Mouse (Mus musculus) right cerebral cortex, adult 18-20 months (tissue): ENCODE measurements at regions not wholly inside any gene's neighbourhood (a gene's known extent, or its start where the extent isn't known, plus 50 kb on each side); places are given as distances from the start of the nearest gene placed in this dataset.

ENCODE experiments used
- DNase-seq: peaks from one replicate; pipeline ENCODE4 v3.0.0; 2022; ENCODE audit warnings: mixed read lengths

GRCm38 (mm10) chr11:114425447-114425846 is 242.9 kb upstream of the Rpl38 start:
- DNase-seq = no peak

GRCm38 (mm10) chr11:114423322-114423721 is 245.0 kb upstream of the Rpl38 start:
- no peak for DNase-seq

DNA sequence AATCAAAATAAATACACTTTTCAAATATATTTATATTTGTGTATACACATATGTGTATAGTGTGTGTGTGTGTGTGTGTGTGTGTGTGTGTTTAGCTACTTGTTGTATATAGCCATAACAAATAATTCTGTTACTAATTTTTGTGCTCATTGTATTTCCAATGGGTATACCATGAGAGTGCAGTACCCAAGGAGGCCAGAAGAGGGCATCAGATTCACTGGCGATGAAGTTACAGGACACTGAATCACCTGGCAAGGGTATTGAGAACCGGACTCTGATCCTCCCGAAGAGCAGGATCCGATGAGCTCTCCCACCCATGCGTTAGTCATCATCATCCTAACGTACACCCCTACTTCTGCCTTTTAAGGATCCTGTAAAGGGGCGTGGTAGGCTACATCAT is 249.3 kb upstream of the Rpl38 start:
- no peak for DNase-seq

DNA sequence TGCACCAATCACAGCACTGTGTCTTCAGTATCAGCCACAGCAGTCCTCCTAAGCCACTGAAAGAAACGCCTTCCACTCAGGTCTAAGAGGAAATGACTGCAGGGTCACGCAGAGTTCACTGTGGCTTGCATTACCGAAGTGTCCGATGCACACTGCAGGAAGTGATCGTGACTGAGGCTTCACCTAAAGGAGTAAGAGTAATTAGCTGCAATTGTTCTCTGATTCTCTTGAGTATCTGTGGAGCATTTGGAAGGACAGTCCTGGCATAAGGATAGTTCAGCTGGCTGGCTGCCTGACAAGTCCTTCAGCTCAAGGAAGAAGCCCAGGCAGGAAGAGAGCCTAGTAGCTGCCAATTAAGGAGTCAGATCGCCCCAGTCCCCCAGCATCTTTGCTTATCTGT is 252.2 kb upstream of the Rpl38 start:
- no peak for DNase-seq

DNA sequence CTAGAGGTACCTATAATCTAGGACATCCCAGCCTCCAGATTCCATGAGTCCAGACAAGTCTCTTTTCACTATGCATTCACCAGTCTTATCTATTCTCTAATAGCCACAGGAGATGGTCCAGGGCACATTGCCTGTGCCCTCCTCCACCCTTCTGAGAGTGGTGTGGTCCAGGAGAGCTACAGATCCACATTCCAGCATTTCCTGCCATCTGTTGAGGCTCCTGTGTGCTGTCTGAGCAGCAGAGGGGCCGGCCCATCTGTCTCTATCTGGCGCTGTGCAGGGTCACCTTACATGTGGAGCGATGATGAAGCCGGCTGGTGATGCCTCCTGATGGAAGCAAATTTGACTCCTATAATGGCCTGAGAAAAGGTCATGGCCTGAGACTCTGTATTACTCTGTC is 263.9 kb upstream of the Rpl38 start:
- DNase-seq = no peak

GRCm38 (mm10) chr11:114402556-114403320 is 265.6 kb upstream of the Rpl38 start:
- DNase-seq = no peak

- DNase-seq = peak; percentile 7
Observed at GRCm38 (mm10) chr11:114400701-114401100, 267.6 kb upstream of the Rpl38 start.

DNA sequence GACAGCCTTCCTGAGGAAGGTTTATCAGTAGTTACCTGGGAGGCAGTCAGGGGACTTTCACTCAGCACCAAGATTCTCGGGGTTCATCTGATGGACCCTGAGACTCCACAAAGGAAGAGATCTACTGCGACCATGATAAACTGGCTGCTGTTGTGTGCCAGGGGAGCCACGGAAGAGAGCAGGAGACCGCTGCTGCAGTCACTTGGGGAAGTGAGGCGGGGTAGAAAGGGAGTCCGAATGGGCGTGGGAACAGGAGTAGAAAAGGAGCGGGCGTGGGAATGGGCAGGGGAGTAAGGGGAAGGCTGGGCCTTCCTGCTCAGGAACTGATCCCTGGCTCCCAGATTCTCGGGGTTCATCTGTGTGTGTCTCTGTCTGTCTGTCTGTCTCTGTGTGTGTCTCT is 276.2 kb upstream of the Rpl38 start:
- DNase-seq = no peak

DNA sequence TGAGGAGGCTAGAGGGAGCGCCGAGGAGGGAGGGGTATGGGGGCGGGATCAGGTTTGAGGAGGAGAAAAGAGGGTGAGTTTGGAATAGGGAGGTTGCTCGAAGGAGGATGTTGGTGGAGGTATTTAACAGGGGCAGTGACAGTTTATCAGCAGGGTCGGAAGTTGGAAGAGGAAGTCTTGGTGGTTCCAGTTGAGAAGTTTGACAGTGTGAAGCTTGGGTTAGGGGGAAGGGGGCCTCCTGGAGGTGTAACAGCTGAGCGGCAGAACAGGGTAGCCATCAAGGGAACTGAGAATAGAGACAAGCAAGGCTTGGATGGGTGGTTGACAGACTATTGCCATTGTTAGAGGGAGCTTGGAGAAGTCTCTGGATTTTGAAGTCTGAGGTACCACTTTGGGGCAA is 276.8 kb upstream of the Rpl38 start:
- no peak for DNase-seq

DNA sequence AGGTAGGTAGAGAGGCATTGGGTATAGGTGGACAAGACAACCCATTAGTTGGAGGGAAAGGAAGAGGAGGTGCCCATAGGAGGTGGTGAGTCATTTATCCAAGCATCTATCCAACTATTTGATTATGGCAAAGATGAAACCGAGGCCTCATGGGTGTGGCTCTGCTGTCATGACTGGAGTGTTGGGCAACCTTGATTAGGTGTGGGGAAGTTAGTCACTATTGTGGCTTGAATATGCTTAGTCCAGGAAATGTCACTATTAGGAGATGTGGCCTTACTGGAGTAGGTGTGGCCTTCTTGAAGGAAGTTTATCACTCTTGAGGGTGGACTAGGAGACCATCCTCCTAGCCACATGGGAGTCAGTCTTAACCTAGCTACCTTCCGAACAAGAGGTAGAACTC is 281.2 kb upstream of the Rpl38 start:
- no peak for DNase-seq

- no peak for DNase-seq
Observed at GRCm38 (mm10) chr11:114379411-114379824, 288.9 kb upstream of the Rpl38 start.

DNA sequence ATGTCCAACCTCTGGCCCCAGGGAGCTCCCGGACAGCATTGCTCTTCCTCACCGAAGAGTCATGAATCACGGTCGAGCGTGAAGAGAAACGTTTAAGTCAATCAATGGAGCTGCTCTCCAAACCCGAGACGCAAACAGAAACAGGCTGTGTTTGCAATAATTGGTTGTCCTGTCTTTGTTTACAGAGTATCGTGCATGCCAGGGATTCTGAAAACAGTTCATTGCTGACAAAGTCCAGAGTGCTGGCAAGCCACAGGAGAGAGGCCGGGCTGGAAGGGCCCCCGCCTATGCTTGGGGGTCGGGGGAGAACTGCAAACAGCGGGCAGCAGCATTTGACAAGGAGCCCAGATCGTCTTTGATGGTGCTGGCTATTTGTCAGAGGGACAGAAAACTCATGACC is 292.4 kb upstream of the Rpl38 start:
- no peak for DNase-seq

GRCm38 (mm10) chr11:114370708-114371107 is 297.6 kb upstream of the Rpl38 start:
- DNase-seq = no peak

DNA sequence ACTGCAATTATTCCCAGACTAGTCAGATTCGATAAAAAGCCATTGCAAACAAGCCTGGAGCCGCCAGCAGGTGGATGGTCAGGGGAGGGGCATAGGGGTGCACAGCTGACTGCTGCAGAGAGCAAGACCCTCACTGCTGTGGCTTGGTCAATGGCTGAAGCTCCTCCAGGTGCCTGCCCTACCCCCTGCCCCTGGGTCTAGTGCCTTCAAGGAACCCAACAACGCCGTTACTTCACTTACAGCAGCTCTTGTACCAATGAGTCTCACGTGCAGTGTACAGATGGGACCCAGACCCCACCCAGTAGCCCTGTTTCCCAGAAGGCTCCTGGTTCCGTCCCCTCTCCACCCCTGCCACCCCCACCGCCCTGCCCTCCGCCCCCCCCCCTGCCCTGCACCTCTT is 300.5 kb upstream of the Rpl38 start:
- no peak for DNase-seq

- DNase-seq = no peak
Observed at GRCm38 (mm10) chr11:114360946-114361345, 294.1 kb upstream of the Sdk2 start.

DNA sequence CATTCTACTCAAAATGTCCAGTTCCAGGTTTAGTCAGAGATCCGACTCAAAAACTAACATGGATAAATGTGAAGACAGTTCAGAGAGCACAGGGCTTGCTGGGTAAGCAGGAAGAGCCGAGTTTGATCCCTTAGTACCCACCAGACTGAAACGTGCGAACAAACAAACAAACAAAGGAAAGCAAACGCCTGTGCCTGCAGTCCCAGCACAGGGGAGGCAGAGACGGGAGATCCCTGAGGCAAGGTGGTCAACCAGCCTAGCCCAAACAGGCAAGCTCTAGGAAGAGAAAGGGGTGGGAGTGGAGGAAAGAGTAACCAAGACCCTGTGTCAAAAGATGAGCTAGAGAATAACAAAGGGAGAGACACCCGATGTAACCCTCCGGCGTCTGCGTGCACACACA is 293.5 kb upstream of the Sdk2 start:
- DNase-seq = no peak

- DNase-seq = no peak
Observed at GRCm38 (mm10) chr11:114352146-114352795, 285.4 kb upstream of the Sdk2 start.

- no peak for DNase-seq
Observed at GRCm38 (mm10) chr11:114336839-114337484, 270.1 kb upstream of the Sdk2 start.

DNA sequence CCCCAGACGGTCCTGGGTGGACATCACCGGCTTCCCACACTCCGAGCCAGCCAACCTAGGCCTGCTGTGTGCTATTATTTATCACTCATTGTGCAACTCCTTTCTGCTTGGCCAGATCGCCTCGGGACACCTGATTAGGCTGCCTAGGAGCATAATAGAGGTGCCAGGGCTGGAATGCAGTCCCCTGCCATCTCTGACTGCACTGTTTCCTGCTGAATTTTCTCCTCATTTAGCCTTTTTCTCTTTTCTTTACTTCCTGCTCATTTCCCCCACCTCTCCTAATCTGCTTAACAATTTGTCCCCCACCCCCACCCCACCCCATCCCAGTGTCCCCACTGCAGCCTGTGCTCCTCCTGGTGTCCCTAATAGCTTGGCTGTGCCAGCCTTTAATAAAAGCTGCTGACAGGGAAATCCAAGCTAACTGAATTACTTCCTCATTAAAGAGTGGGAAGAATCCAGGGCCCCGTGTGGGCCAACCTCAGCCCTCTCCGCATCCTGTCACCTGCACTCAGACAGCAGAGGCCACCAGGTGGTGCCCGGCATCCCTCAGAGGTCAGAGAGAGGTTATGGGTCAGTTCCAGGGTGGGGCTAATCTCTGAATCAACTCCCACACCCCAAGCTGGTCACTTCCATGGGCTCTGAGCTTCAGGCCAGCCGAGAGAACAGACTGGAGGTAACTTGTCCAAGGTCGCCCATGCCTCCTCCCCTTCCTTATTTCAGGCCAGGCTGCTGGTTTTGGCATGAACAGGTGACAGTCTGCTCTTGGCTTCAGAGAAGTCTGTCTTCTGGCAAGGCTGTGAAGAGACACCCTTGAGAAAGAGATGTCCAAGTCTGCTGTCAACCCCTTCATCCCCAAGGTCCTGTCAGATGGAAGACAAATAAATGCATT is 269.3 kb upstream of the Sdk2 start:
- DNase-seq = no peak

GRCm38 (mm10) chr11:114331579-114332150 is 264.8 kb upstream of the Sdk2 start:
- DNase-seq = no peak

DNA sequence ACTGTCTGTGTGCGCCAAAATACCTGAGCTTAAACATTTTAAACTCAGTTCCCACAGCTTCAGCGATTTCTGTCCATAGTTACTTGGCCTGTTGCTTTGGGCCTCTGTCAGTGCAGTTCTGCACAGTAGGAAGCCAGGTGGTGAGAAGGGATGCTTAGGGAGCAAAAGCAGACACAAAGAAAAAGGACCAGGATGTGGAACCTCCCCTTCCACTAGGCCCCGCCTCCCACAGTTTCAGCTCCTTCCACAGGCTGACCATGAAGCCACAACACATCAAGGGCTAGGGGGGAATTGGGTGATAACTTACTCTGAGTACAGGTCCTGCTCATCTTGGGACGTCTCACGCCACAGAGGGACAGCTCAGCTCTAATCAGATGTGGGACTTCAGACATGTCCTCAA is 263.5 kb upstream of the Sdk2 start:
- no peak for DNase-seq

GRCm38 (mm10) chr11:114322627-114323026 is 255.8 kb upstream of the Sdk2 start:
- no peak for DNase-seq

GRCm38 (mm10) chr11:114321974-114322373 is 255.1 kb upstream of the Sdk2 start:
- no peak for DNase-seq
